Mouse (Mus musculus) adrenal gland, postnatal 36 days (tissue): ENCODE data around the gene Bola2. TPM values are rescaled to one million over a fixed set of nuclear protein-coding genes. Genes with fewer than 3 reads are reported as not detected.
"Not testable (repeated sequence)": the region's sequence is repeated elsewhere in the genome, so short reads cannot be mapped to it uniquely, and the experiment has no call there.

ENCODE experiments used
- DNase-seq, 2 experiments: peaks; one replicate each; pipeline ENCODE4 v3.0.0; 2021; ENCODE audit warnings: mixed read lengths in 1 of 2
- long read RNA-seq, 2 experiments: library from polyadenylated mRNA; stranded (forward); transcript quantifications; one replicate each; pipeline ENCODE4 v2.0.0; 2021; ENCODE audit warnings: borderline sequencing depth in 2 of 2
- total RNA-seq, 2 experiments: library from RNA; stranded (reverse); gene quantifications; 2 replicates each; pipeline ENCODE4 v1.2.3; 2021

Bola2 gene
- 10 to 100 TPM; 94.8 to 98.1 TPM for total RNA-seq
- long read RNA-seq, experiment 1, transcript Bola2-204 (2 exons, 1,013 nt): minor isoform, 6 of 152 reads
- long read RNA-seq, experiment 1, transcript Bola2-203 (3 exons, 1,266 nt): major isoform, 136 of 152 reads
- long read RNA-seq, experiment 1, partial matches to known transcripts: 0 of 152 reads
- long read RNA-seq, experiment 1, other reads (novel, unspliced or antisense): 2 of 152 reads
- long read RNA-seq, experiment 2, transcript Bola2-203 (3 exons, 1,266 nt): major isoform, 63 of 67 reads
- long read RNA-seq, experiment 2, partial matches to known transcripts: 0 of 67 reads
- long read RNA-seq, experiment 2, other reads (novel, unspliced or antisense): 3 of 67 reads

GRCm38 (mm10) chr7:126695210-126695611 is at the start of gene Bola2:
TSS of gene Bola2 (plus strand) at chr7:126695401.
- peak; percentile 77 for DNase-seq

- DNase-seq: no peak
Observed at GRCm38 (mm10) chr7:126645708-126646107, 49.5 kb upstream of the Bola2 start.

GRCm38 (mm10) chr7:126648486-126648885 is 46.7 kb upstream of the Bola2 start:
- DNase-seq: no peak

DNA sequence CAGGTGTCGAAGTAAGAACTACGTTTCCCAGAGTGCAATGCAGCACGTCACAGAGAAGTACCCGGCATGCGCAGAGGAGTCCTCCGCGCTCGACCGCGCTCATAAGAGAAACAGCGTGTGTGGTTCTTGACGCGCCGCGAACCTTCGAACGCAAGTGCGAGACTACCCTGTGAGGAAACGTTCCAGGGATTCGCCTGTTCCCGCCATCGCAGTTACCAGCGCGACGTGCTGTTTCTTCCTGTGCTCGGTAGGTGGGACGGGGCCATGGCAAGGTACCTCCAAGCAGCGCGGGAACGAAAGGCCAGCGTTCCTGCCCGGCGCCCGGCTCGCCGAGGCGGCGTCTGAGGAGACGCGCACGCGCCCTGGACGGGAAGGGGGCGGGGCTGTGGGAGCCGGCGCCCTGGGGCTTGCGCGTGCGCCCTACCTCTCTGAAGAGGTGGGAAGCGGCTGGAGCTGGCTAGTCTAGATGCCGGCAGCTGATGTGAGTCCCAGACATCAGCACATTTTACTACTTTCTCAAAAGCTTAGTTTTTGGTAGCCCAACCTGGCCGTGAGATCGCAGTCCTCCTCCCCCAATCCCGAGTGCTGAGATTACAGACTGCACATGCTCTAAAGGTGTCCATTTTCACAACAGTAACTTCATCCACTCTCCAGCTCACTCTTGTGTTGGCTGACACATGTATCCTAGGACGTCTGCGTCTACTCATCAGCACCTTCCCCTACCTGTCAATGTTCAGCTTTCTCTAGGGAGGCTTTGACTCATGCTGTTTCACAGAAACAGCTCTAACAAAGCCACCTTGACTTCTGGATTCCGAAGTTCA is 45.8 kb upstream of the Bola2 start, which contains the start of gene Sgf29:
TSS of gene Sgf29 (plus strand) at position 79 of the 821 bp plus-strand sequence.
- DNase-seq: peak; percentile 96 to 98

GRCm38 (mm10) chr7:126650852-126651251 is 44.3 kb upstream of the Bola2 start:
- no peak for DNase-seq

- DNase-seq: no peak
Observed at GRCm38 (mm10) chr7:126653991-126654390, 41.2 kb upstream of the Bola2 start.

DNA sequence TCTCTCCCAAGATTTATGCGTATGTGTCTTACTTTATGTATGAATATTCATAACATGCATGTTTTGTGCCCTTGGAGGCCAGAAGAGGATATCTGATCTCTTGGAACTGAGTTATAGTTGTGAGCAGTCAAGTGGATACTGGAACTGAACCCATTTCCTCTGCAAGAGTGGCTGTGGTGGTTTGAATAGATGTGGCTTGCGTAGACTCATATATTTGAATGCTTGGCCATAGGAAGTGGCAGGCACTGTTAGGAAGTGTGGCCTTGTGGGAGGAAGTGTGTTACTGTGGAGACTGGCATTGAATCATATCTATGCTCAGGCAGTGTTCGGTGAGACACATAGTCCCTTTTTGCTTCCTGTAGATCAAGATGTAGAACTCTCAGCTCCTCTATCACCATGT is 39.5 kb upstream of the Bola2 start:
- no peak for DNase-seq

- DNase-seq: no peak
Observed at GRCm38 (mm10) chr7:126657522-126657921, 37.7 kb upstream of the Bola2 start.

DNA sequence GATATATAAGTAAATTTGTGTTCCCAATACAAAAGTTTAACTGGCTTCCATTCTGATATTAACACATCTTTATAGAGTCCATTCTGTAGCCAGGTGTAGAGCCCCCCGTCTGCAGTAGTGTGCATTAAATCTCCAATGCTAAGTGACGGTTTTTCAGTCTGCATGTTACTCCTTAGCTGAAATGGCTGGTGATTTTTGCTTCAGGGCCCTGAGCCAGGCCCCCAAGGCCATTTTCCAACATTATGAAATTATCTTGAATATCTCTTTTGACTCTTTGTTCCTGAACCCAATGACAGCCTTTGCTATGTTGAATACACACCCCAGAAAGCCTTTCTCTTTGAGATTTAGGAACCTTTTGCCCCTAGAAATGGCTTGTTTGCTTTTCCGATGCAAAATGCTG is 35.4 kb upstream of the Bola2 start:
- peak; percentile 39 to 49 for DNase-seq

GRCm38 (mm10) chr7:126663646-126664045 is 31.6 kb upstream of the Bola2 start:
- no peak for DNase-seq

DNA sequence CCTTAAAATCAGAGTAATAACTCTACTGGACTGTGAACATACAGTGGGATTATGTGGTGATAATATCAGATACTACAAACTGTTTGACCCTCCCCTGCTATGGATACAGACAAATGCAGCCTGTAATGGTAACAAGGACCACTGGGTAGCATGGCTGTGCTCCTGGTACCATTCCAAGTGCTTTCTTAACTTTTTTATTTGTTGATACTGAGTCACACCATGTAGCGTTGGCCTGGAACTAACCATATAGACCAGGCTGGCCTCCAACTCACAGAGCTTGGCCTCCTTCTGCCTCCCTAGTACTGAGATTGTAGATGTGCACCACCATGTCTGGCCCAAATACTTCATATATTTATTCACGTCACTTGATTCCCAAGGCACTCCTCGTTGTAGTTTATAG is 29.9 kb upstream of the Bola2 start:
- peak; percentile 32 to 45 for DNase-seq

DNA sequence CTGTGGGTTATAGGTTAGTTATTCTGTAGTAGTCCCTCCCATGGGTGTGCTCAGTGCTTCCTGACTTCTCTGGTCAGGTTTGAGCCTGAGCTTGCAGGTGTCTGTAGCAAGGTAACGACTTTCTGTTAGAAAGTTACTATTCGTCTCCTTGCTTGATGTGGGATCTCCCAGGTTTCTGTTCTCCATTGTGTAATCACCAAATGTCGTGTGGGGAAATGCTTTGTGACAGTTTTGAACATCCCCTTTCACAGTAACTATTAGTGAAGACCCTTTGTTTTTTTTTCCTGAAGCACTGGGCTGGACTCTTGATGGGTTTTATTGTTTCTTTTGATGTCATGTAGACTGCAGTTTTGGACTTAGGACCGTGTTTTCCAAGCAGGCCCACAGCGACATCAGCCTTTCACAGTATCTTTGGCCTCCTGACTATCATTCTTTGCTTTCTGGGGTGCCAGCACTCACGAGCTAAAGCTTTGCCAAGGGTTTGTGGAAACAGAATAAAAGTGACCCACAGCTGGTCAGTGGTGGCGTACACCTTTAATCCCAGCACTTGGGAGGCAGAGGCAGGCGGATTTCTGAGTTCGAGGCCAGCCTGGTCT is 27.6 kb upstream of the Bola2 start:
- DNase-seq: no peak

DNA sequence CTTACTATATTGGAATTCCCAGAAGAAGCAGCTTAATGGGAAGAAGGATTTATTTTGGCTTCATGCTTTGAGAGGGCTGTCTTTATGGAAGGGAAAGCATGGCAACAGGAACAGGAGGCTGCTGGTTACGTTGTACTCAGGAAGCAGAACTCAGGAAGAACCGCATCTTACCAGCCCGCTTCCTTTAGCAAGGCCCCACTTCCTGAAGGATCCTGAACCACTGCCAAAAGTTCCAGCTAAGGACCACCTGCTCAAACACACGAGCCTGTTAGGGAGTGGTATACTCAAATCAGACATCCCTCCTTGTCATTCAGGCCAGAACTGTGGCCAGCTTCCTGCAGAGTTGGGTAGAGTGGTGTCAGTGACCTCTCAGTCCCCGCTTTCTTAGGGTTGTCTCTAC is 26.7 kb upstream of the Bola2 start:
- no peak for DNase-seq

DNA sequence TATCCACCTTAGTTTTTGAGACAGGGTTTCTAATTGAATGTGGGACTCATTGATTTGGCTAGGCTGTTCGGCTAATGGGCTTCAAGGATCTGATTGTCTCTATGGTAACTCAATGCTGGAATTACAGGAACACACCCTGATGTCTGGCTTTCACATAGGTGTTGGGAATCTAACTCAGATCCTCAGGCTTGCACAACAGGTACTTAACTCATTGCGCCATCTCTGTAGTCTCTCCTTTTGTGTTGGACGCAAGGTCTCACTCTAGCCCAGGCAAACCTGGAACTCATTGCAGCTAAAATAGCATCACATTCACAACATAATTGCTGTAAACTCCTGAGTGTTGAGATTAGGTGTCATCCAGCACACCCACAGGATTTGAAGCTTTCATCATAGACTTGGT is 25.0 kb upstream of the Bola2 start:
- DNase-seq: no peak

GRCm38 (mm10) chr7:126672111-126672510 is 23.1 kb upstream of the Bola2 start:
- DNase-seq: no peak

- DNase-seq: no peak
Observed at GRCm38 (mm10) chr7:126675104-126675503, 20.1 kb upstream of the Bola2 start.

DNA sequence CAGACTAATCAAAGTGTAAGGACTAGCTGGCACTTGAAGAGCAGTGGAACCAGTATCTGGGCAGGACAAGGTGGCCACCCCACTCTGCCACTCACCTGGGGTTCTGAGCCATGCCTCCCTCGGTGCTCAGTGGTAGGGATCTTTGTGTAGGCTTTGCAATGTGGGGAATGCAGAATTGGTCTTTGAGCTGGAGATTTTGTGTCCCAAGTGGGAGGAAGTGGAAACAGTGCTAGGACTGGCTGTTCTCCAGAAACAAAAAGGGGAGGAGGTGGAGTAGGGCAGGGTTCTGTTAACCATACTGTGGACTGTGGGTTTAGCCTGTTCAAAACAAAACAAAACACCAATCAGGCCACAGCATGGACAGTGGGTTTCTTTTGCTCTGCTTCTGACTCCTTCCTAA is 19.0 kb upstream of the Bola2 start, which contains the start of gene Sult1a1:
TSS of gene Sult1a1 (minus strand) at position 226 of the 400 bp plus-strand sequence.
- DNase-seq: peak; percentile 29 to 63

DNA sequence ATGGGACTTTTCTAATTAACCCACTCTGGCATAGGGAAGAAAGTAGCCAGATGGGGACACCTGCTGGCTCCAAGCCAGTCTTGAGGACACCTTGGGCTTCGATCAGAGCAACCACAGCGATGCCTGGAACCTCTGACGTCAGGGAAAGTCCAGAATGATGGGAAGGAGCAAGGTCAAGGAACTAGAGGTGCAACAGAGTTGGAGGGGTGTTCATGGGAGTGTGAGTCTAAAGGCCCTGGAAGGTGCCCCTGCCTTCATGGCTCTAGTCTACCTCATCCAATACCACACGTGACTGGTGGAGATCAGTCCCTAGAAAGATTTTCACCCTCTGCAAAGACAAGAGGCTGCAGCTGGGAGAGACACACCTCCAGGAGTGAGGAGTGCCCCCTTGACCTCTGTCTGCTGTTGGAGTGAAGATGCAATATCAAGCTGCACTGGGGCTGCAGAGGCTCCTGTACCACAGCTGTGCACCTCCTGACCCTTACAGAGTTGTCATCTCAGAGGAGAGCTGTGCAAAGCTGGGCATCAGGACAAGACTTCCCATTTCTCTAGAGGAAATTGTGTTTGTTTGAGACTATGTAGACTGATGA is 18.5 kb upstream of the Bola2 start:
- no peak for DNase-seq

- DNase-seq: no peak
Observed at GRCm38 (mm10) chr7:126678545-126679341, 16.5 kb upstream of the Bola2 start.

DNA sequence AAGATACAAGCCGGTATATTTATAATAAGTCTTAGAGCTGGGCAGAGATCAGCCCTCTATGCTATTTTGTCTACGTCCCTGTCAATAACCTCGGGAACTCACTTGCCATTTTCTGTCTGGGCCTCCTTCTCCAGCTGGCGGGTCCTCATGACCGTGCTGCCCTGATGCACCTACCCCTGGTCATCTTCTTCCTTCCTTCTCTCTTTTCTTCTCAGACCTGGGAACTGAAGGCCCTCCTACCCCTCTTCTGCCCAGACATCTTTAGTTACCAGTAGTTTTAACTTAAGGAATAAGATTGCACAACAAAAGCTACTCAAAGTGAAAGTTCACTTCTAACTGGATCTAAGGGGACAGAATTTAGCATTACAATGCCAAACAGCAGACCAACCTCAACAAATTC is 15.5 kb upstream of the Bola2 start:
- no peak for DNase-seq

DNA sequence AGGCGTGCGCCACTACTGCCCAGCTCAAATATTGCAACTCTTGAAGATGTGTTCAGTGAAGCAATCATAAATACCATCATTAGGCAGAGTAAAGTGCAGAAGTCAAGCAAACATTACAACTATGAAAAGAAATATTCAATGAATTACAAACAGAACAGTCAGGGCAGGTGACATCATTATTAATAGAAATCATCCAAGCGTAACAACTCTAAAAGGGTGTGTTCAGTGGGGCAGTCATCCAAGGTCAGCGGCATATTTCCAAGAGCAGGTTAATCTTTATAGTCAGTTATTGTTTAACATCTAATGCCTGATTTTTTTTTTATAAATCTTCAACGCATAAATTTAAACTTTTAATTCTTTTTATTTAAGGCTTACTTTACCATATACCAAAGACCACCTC is 14.0 kb upstream of the Bola2 start:
- no peak for DNase-seq

- not testable (repeated sequence) for DNase-seq
Observed at GRCm38 (mm10) chr7:126688156-126688555, 7.0 kb upstream of the Bola2 start.
